Mouse (Mus musculus): ENCODE results near the gene Copz1.

DNA sequence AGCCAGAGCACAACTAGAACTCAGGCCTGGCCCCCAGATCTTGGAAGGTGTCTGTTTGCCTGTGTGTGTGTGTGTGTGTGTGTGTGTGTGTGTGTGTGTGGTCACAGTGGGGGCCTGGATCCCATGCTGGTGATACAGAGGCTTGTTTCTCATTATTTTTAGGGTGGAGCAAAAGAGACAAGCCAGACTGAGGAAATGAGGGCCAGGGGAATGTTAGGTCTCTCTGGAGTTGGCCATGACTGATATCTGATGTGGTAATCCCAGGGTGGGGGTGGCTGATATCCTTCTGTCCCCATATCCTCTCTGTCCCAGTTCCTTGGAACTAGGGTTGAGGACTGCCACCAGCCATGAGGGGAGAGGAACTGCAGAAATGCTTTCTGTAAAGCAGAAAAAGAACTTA, 44.6 kb downstream of the Copz1 start:
- TF ChIP-seq TAL1 (IDR thresholded peaks at IDR 0.05; ENCODE audit: low read length), result no peak
- TF ChIP-seq GATA1 (IDR thresholded peaks at IDR 0.05; ENCODE audit: low read length), result no peak

All from erythroblast, embryonic 14.5 days (primary cell).